Mouse (Mus musculus) neural tube, embryonic 10.5 days (tissue): ENCODE measurements around the gene Ctnnd2.
A peak's percentile ranks its signal among the peaks of the same experiment; 100 is the strongest.

Experiments
- DNase-seq: peaks from one replicate; pipeline ENCODE4 v3.0.0-alpha.2; 2017; ENCODE audit warnings: low spot score; ENCODE audit errors: extremely low spot score

Ctnnd2 gene

GRCm38 (mm10) chr15:30240881-30241280, 68.5 kb downstream of the Ctnnd2 start:
- no peak for DNase-seq

GRCm38 (mm10) chr15:30268822-30269221, 96.4 kb downstream of the Ctnnd2 start:
- DNase-seq: no peak

DNA sequence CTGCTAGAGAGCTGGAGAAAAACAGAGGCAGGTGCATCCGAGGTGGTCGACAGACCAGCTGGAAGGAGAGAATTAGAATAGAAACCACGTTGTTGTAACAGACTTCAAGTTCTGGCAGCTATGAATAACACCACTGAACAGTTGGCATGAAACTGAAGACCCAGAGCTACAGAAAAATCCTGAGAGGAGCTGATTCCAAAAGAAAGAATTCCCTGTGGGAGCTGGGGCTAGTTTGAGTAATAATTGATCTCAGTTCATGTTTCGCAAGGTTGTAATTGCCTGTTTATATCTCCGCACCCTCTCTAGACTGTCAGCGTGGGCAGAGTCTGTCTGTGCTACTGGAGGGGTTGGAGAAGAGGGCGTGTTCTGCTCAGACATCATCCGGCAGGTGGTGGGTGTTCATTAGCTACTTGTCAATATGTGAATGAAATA, 98.8 kb downstream of the Ctnnd2 start:
- DNase-seq: no peak

GRCm38 (mm10) chr15:30272326-30272725, 99.9 kb downstream of the Ctnnd2 start:
- no peak for DNase-seq

- DNase-seq: no peak
Observed at GRCm38 (mm10) chr15:30275721-30276120, 103.3 kb downstream of the Ctnnd2 start.

DNA sequence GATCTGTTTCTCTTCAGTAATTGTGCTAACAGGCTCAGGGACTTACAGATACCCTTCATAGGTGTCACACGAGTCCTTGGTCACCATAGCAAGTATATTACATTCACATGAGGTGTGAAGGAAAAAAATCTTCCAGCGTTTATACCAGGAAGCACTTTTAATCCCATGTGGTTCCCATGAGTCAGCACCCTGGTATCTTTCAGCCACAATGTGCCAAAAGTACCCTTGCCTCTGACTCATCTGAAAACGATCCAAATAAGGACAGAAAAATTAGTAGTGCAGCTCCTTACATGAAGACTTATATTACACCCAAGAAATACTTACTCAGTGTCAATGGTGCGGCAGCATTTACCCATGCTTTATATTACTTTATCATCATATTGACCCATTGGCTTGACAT, 104.3 kb downstream of the Ctnnd2 start:
- DNase-seq: no peak

DNA sequence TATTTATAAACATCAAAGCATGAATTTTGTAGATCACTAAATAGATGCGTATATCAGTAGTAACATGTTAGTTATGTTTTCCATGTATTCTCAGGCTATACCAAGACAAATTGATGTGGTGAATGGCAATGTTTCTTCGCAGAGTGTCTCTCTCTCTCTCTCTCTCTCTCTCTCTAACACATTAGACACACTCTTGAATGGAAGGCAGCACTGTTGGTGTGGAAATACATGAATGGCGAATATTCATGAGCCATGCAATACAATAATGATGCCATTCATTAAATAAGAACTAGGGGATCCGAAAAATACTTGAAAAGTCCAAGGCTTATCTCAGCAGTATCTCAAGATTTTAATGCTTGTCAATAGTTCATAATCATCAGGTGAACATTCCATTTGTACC, 106.2 kb downstream of the Ctnnd2 start:
- DNase-seq: no peak

GRCm38 (mm10) chr15:30285572-30286244, 113.3 kb downstream of the Ctnnd2 start:
- no peak for DNase-seq

DNA sequence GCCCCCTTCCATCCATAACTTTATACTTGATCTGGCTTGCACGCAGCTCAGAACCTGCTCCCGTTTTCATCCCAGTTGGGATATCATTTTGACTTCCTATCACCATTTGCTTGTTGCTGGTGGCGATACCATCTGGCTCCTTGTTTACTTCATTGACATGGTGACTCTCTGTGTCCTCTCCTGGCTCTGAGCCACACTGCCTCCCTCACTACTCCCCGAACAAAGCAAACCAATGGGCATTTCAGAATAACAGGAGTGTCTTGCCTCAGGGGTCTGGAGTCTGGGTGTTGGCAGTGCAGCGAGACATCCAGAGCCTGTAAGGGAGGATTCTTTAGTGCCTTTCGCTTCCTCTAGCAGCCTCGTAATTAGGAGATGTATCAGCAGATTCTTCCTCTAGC, 113.9 kb downstream of the Ctnnd2 start:
- no peak for DNase-seq

DNA sequence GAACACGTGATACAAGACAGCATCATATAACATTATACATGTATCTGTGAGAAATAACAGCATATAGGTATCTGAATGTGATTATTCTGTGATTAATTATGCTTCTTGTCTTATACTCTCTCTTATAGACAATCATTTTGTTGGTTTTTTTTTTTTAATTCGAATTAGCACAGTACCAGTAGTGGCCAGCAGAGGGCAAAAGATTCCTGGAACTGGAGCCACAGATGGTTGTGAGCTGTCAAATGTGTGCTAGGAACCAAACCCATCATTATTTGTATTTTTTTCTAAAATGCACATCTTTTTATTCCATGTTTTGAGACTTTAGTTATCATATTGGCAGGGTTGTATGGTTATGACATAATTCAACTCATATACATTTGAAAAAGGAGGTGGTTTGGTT, 130.4 kb downstream of the Ctnnd2 start:
- no peak for DNase-seq

GRCm38 (mm10) chr15:30306437-30306836, 134.0 kb downstream of the Ctnnd2 start:
- no peak for DNase-seq

GRCm38 (mm10) chr15:30322543-30322942, 150.2 kb downstream of the Ctnnd2 start:
- DNase-seq: no peak

DNA sequence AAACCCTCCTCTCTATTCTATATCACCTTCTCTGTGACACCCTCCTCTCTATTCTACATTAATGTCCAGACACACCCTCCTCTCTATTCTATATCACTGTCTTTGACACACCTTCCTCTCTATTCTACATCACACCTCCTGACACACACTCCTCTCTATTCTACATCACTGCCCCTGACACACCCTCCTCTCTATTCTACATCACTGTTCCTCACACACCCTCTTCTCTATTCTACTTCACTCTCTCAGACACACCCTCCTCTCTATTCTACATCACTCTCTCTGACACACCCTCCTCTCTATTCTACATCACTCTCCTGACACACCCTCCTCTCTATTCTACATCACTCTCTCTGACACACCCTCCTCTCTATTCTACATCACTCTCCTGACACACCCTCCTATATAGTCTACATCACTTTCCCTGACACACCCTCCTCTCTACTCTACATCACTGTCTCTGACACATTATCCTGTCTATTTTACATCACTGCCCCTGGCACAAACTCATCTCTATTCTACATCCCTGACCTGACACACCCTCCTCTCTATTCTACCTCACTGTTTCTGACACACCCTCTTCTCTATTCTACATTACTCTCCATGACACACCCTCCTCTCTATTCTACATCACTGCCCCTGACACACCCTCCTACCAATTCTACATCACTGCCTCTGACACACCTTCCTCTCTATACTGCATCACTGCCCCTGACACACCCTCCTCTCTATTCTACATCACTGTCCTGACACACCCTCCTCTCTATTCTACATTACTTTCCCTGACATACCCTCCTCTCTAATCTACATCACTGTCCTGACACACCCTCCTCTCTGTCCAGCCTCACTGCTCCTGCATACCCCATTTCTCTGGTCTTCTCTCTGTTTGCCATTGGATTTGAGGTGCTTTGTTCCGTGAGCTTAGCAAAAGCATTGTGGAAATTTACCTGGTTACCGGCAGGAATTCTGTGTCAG, 161.2 kb downstream of the Ctnnd2 start:
- no peak for DNase-seq

DNA sequence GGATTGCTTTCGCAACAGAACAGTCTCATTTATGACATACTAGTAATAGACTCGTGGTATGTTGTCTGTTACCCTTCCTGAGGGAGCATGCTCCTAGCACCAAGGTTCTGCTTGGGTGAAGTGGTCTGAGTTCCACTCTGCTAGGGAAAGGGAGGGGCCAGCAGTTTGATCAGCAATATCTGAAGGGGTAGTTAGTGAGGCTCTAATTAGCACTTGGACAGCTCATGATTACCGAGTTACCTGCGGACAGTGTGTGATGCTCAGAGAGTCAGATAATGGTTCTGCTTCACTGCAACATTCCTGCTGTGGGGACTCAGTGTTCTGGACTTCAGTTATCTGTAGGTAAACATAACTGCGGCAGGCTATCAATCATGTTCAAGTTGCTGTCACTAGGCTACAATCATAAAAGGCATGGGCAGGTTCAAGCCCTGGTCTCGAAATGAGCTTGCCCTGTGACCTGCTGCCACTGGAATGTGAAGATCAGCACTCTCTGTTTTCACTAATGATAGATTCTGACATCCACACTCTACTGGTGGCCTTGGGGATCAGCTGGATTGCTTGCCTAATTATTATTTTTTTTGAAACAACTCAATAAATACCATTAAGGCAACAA, 166.3 kb downstream of the Ctnnd2 start:
- DNase-seq: peak; percentile 23

GRCm38 (mm10) chr15:30345754-30346153, 173.4 kb downstream of the Ctnnd2 start:
- no peak for DNase-seq

GRCm38 (mm10) chr15:30364491-30364890, 192.1 kb downstream of the Ctnnd2 start:
- no peak for DNase-seq

DNA sequence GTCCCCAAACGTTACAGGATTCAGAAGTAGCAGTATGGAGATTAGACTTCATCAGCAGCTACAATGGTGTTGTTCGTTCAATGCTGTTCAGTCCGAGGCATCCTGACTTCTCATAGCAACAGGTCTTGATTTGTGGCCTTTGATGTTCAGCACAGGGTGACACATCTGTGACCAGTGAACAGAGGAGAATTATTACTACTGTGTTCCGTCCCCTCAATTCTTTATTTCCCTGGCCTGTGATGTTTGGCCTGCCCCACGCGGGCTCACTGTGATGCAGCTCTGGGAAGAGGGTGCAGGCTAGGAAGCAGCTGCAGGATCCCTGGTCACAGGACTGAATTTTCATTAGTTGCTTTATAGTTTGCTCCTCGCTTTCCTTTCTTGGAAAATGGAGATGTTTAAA, 197.6 kb downstream of the Ctnnd2 start:
- no peak for DNase-seq

GRCm38 (mm10) chr15:30371151-30371550, 198.8 kb downstream of the Ctnnd2 start:
- no peak for DNase-seq

- DNase-seq: no peak
Observed at GRCm38 (mm10) chr15:30373654-30374215, 201.3 kb downstream of the Ctnnd2 start.

- DNase-seq: no peak
Observed at GRCm38 (mm10) chr15:30374907-30375306, 202.5 kb downstream of the Ctnnd2 start.

DNA sequence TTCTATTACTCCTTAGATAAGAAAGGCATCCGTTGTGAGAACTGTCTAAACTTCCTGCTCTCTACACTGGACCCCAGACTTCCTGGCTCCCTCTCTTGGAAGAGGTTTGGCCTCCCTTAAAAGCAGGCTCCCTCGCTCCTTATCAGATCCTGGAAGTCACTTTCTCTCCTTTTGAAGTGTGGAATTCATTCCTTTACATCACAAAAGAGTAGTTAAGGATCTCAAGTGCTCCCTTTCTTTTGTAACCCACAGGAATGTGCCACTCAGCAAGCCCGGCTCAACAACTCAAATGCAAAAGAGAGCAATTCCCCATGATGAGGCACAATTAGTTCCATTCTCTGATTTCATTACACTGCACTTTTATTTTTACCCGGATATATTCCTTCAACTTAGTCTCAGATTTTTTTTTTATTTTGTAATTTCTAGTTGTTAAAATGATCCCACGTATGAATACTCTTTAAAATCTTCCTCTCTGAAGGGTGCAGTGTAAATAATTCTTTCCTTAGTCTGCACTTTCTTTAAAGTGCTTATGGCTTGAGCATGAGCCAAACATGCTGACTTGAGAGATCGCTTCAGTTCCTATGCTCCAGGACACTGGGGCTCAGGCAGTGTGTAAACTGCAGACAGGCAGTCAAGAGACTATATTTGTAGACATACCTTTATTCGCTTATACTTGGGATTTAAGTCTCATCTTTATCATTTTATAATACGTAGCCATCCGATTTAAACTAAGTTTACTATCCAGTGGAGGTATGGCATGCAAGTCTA, 210.9 kb downstream of the Ctnnd2 start:
- no peak for DNase-seq
